ENCODE assay signal across 8 mouse cellular contexts in the genomic region with DNA sequence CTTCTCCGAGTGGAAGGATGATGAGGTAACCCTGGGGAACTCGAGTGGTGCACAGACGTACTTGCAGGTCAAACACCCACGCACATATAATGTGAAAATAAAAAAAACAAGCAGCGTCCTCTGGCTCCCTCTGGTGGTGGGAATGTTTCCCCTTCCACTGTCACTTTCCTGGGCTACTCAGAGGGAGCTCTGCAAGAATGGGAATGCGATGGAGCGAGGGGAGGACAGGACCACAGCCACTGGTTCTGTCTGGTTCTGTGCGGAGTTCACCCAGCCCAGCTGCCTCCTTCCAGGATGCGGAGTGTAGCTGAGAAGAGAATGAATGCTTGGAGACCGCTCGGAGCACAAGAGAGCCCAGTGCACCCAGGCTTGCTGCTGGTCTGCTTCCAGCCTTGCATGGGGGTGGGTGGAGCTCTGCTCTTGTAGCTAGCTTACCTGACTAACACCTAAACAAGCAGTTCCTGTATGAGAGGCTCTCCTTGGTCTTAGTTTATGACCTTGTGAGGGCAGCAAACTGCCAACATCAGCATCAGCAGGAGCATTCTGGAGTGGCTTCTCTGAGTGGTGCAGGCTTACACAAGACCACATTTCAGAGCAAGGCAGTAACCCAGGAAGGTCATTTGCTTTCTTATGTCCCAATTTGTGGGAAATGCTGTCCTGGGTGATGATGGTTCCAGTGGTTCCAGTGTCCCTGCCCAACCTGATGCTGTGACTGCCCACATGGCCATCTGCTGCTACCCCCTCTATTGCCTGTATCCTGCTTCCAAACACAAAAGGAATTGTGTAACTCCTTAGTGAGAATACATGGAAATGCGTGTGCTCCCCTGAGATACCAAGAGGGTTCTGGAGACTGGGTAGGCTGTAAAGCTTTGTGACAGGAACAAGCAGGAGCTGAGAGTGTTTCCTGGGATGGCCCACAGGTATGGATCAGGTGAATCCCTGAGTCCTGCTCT. TPM values are rescaled to one million over a fixed set of nuclear protein-coding genes. Genes with fewer than 3 reads are reported as not detected.
DNase-seq lines count a peak whose midpoint lies in the region; ATAC-seq lines count a peak whose summit lies in the region.

No protein-coding gene starts in this region.

- peaks cover 9% of the 10 kb centered on the region; the same call in 1 of the 2 replicates for H3K4me1 ChIP-seq in forebrain, embryonic 10.5 days
- peaks cover 23% of the 10 kb centered on the region for H3K4me1 ChIP-seq in heart, embryonic 15.5 days (replicated peaks)
- H3K4me1 ChIP-seq in liver, embryonic 12.5 days: peaks cover 15% of the 10 kb centered on the region

- no peaks in the 10 kb centered on the region for H3K27me3 ChIP-seq in forebrain, embryonic 10.5 days (ENCODE audit: poor library complexity, severe bottlenecking)
- H3K27me3 ChIP-seq in heart, embryonic 15.5 days: no peaks in the 10 kb centered on the region
- no peaks in the 10 kb centered on the region for H3K27me3 ChIP-seq in liver, embryonic 12.5 days (replicated peaks)
- no peaks in the 10 kb centered on the region for H3K27me3 ChIP-seq in splenic B cell, adult 2 months (ENCODE audit: control insufficient read depth, insufficient read depth, low read length, poor library complexity, severe bottlenecking)

- peak; percentile 79 to 88 for DNase-seq in CD8-positive naive resting alpha-beta T cell, adult 2 months (ENCODE audit: low read depth in 2 of 2, low spot score in 2 of 2)
- DNase-seq in c-Kit-negative CD71-positive TER-119-positive erythroid progenitor cells, embryonic 14.5 days (ENCODE audit: low read depth, low spot score): peak; percentile 48
- DNase-seq in forebrain, embryonic 10.5 days (ENCODE audit: extremely low spot score, low spot score): peak; percentile 78
- peak; percentile 90 for DNase-seq in kidney, postnatal 14 days
- DNase-seq in naive thymus-derived CD4-positive, alpha-beta T cell, adult 2 months (ENCODE audit: low read depth): peak; percentile 92
- peak; percentile 90 for DNase-seq in splenic B cell, adult 2 months (ENCODE audit: low read depth, low spot score)

- no peak overlapping the region for H3K9ac ChIP-seq in heart, embryonic 15.5 days
- no peak overlapping the region for H3K9ac ChIP-seq in liver, embryonic 12.5 days

- peaks cover 78% of the 10 kb centered on the region for H3K36me3 ChIP-seq in forebrain, embryonic 10.5 days (replicated peaks)
- peaks cover 70% of the 10 kb centered on the region for H3K36me3 ChIP-seq in heart, embryonic 15.5 days
- H3K36me3 ChIP-seq in liver, embryonic 12.5 days: peaks cover 55% of the 10 kb centered on the region
- H3K36me3 ChIP-seq in splenic B cell, adult 2 months (ENCODE audit: control insufficient read depth, insufficient read depth, low read length, poor library complexity, severe bottlenecking): peaks cover 16% of the 10 kb centered on the region

- no peak overlapping the region for H3K4me3 ChIP-seq in forebrain, embryonic 10.5 days
- H3K4me3 ChIP-seq in heart, embryonic 15.5 days: no peak overlapping the region
- H3K4me3 ChIP-seq in liver, embryonic 12.5 days: no peak overlapping the region

- ATAC-seq in heart, embryonic 15.5 days (replicated peaks; ENCODE audit: insufficient number of reproducible peaks, insufficient read depth, low FRiP score, low read depth): peak; percentile 67
- ATAC-seq in liver, embryonic 12.5 days: peak; percentile 31

- 41% methylated on average over 12 of the region's 12 CpGs for WGBS in forebrain, embryonic 10.5 days
- WGBS in heart, embryonic 15.5 days: 29% methylated on average over 12 of the region's 12 CpGs
- 34% methylated on average over 12 of the region's 12 CpGs for WGBS in liver, embryonic 12.5 days (ENCODE audit: insufficient replicate concordance)

- peak overlapping the region; percentile 39; the same call in 1 of the 2 replicates for H3K4me2 ChIP-seq in heart, embryonic 15.5 days
- H3K4me2 ChIP-seq in liver, embryonic 12.5 days: peak overlapping the region; percentile 30

- peak overlapping the region; percentile 13; the same call in 1 of the 2 replicates for H3K27ac ChIP-seq in forebrain, embryonic 10.5 days
- H3K27ac ChIP-seq in heart, embryonic 15.5 days: peak overlapping the region; percentile 80
- peak overlapping the region; percentile 49 for H3K27ac ChIP-seq in liver, embryonic 12.5 days

- H3K9me3 ChIP-seq in forebrain, embryonic 10.5 days: no peaks in the 10 kb centered on the region
- no peaks in the 10 kb centered on the region for H3K9me3 ChIP-seq in heart, embryonic 15.5 days (replicated peaks)
- no peaks in the 10 kb centered on the region for H3K9me3 ChIP-seq in liver, embryonic 12.5 days (replicated peaks)

RNA-seq across cellular contexts. Expression of gene Nudt16l1, which starts 24.5 kb away (rescaled TPM):
- polyA plus RNA-seq in forebrain, embryonic 10.5 days (2016; fragmentation: Nextera tagmentation; extraction: Ambion mirVana): 138 and 144 TPM in 2 replicates
- 97.4 and 122 TPM in 2 replicates for polyA plus RNA-seq in heart, embryonic 15.5 days (2015; fragmentation: Nextera tagmentation; extraction: Ambion mirVana)
- 61.2 and 62.7 TPM in 2 replicates for polyA plus RNA-seq in liver, embryonic 12.5 days (2016; fragmentation: Nextera tagmentation; extraction: Ambion mirVana)

RNA-seq across cellular contexts. Expression of gene Mgrn1, which starts 28.0 kb away (rescaled TPM):
- polyA plus RNA-seq in forebrain, embryonic 10.5 days (2016; fragmentation: Nextera tagmentation; extraction: Ambion mirVana): 66.2 and 66.3 TPM in 2 replicates
- polyA plus RNA-seq in heart, embryonic 15.5 days (2015; fragmentation: Nextera tagmentation; extraction: Ambion mirVana): 101 and 112 TPM in 2 replicates
- 29.8 and 31.1 TPM in 2 replicates for polyA plus RNA-seq in liver, embryonic 12.5 days (2016; fragmentation: Nextera tagmentation; extraction: Ambion mirVana)

RNA-seq across cellular contexts. Expression of gene Ubald1, which starts 33.9 kb away (rescaled TPM):
- 27.3 and 28.1 TPM in 2 replicates for polyA plus RNA-seq in forebrain, embryonic 10.5 days (2016; fragmentation: Nextera tagmentation; extraction: Ambion mirVana)
- 24.7 and 29.7 TPM in 2 replicates for polyA plus RNA-seq in heart, embryonic 15.5 days (2015; fragmentation: Nextera tagmentation; extraction: Ambion mirVana)
- 14.7 and 16.8 TPM in 2 replicates for polyA plus RNA-seq in liver, embryonic 12.5 days (2016; fragmentation: Nextera tagmentation; extraction: Ambion mirVana)

RNA-seq across cellular contexts. Expression of gene Anks3, which starts 49.9 kb away (rescaled TPM):
- 47.9 and 49.3 TPM in 2 replicates for polyA plus RNA-seq in forebrain, embryonic 10.5 days (2016; fragmentation: Nextera tagmentation; extraction: Ambion mirVana)
- 29.4 and 41.2 TPM in 2 replicates for polyA plus RNA-seq in heart, embryonic 15.5 days (2015; fragmentation: Nextera tagmentation; extraction: Ambion mirVana)
- polyA plus RNA-seq in liver, embryonic 12.5 days (2016; fragmentation: Nextera tagmentation; extraction: Ambion mirVana): 16.8 and 19.7 TPM in 2 replicates

Comparison
In these comparisons a context has a peak if more than half of its experiments do, and no peak if none do; other contexts are left out.
1. H3K27ac ChIP-seq: peak in every context shown above with its lines; median percentile 80 in heart, embryonic 15.5 days; 49 in liver, embryonic 12.5 days; 13 in forebrain, embryonic 10.5 days.